Mouse (Mus musculus): Measurements from ENCODE around the gene Nyap1. TPM values are rescaled to one million over a fixed set of nuclear protein-coding genes. Genes with fewer than 3 reads are reported as not detected.
A peak's percentile ranks its signal among the peaks of the same experiment; 100 is the strongest.
"Not testable (repeated sequence)": the region's sequence is repeated elsewhere in the genome, so short reads cannot be mapped to it uniquely, and the experiment has no call there.

Gene Nyap1
- polyA plus RNA-seq, 1 experiment from 2014 or later = 8.8 TPM

DNA sequence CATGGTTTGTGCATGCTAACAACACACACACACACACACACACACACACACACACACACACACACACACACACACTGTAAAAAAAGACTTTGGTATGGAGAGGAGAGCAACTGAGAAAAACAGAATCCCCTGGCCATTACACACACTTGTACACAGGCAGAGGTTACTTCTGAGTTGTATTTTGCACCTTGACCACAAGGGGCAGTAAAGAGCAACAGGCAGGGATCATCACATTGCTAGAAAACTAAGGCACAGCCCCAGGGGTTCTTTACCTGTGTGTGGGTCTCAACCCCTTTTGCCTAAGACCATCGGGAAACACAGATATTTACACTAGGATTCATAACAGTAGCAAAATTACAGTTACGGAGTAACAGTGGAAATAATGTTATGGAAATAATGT lies 29.3 kb upstream of the Nyap1 start:
- DNase-seq (ENCODE audit: low spot score) = peak; percentile 82

DNA sequence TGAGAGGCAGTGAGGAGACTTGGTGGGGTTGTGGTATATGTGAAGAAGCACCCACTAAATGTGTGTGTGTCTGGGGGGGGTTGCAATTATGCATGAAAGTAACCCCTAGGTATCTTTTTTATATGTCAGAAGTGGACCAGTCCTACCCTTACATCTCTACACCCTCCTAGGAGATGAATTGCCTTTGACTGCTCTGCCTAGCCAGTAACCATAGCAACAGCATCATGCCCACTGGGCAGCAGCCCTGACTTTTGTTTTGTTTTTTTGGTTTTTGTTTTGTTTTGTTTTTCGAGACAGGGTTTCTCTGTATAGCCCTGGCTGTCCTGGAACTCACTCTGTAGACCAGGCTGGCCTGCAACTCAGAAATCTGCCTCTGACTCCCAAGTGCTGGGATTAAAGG lies 27.1 kb upstream of the Nyap1 start:
- DNase-seq (ENCODE audit: low spot score) = no peak

DNA sequence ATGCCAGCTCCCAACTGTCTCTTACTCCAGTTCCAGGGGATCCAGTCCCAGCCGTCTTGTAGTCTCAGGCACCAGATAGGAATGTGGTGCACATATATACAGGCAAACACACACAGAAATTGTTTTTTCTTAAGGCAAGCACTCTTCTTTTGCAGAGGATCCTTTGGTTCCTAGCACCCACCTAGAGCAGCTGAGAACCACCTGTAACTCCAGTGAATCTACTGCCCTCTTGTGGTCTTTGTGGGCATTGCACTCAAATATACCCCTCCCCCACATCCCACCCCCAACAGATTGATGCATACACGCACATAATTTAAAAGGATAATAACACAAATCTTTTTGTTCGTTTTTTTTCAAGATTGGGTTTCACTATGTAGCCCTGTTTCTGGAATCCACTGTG lies 24.9 kb upstream of the Nyap1 start:
- peak; percentile 65 for DNase-seq (ENCODE audit: low spot score)

DNA sequence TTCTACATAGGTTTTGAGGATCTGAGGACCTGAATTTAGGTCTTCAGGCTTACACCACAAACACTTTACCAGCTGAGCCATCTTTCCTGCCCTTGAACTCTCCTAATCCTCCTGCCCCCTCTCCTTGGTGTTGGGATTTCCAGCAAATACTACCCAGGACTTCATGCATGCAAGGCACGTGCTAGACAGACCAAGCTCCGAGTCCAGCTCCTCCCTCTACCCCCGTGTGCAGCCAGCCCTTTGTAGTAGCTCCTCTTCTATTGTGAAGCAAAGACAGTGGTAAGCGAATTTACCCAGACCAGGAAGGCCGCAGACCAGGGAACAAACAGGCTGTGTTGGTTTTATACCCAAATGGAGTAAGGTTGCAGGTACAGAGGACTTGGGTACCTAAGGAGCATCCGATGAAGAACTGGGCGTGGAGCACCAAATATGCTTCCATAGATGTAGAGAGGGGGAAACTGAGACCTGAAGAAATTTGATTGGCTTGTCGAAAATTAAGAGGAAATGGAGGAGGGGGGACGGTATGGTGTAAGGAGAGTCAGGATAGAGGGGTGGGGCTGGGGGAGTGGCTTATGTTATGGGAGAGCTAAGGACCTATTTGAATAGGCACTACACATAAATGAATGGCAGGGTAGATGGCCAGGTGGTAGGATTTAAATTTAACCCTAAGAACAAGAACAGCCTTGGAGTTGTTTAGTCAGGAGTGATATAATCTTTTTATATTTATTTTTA lies 23.4 kb upstream of the Nyap1 start:
- no peak for DNase-seq (ENCODE audit: low spot score)

GRCm38 (mm10) chr5:137759971-137760412 lies 18.6 kb upstream of the Nyap1 start:
- DNase-seq (ENCODE audit: low spot score) = peak; percentile 90

DNA sequence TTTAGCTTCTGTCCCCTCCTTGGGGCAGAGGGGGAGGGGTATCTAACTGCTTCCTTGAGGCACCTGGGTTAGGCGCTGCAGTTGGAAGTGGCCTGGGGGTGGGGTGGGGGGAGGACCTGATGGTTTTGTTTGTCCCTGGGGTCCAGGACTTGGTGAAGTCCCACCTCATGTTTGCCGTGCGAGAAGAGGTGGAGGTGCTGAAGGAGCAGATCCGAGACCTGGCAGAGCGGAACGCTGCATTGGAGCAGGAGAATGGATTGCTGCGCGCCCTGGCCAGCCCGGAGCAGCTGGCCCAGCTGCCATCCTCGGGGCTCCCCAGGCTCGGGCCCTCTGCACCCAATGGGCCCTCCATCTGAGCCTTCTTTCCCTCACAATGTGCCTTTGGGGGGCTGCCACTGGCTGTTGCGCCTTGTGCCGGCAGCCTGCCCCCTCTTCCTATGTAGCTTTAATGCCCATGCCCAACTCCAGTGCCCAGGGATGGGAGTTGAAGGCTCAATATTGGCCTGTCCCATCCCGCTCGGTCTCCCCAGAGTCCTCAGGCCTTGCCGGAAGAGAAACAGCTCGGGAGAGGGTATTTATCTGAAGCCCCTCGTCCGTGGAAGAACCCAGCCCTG lies 17.6 kb upstream of the Nyap1 start:
- no peak for DNase-seq (ENCODE audit: low spot score)

DNA sequence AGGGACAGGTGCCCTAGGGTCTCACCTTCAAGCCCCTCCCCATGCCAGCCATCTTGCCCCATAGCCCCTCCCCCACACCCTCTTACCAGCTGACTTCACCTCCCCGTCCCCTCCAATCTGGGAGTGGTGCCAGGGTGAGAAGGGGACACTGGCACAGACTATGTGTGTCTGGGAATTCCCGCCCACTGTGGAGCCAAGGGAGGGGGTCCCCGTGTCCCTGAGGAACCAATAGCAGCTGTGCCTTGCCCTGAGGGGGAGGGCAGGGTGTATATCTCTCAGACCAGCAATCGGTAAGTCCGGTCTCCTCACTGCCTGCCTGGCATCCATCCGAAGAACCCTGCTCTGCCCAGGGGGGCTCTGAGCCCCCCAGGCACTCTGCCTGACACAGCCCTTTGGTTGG lies 16.5 kb upstream of the Nyap1 start:
- DNase-seq (ENCODE audit: low spot score) = no peak

GRCm38 (mm10) chr5:137756882-137757661 lies 15.7 kb upstream of the Nyap1 start:
- DNase-seq (ENCODE audit: low spot score) = peak; percentile 85

DNA sequence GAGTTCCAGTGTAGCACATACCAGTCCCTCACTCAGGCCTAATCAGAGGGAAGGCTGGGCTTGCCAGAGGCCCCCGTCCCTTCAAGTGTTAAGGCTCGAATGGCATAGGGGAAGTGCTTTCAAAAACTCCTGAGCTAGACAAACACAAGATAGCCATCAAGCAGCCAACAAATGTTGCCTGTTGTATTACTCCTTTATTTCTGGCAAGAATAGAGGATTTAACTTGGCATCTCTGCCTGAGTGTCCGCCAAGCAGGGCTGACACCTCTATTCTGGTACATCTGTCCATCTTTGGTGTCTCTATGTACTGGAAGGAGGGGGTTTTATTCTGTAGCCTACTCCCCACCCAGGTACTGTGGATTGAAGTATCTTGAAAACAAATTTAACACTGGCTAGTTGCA lies 14.7 kb upstream of the Nyap1 start:
- no peak for DNase-seq (ENCODE audit: low spot score)

DNA sequence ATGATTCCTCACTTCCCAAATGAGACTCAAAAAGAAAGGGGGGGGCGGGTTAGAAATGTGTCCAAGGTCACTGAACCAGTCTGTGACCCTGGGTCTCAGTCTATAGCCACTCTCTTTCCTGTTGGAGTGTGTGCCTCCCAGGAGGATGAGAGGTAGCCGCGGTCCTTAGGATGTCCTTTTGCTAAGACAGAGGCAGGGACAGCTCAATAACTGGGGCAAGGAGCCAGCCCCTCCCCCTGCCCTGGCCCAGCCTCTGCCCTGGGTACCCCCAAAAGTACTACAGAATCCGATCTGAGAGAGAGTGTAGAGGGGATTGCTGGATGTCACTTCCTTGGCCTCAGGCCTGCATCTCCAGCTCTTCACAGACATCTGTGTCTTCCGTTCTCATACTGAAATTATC lies 14.0 kb upstream of the Nyap1 start:
- no peak for DNase-seq (ENCODE audit: low spot score)

DNA sequence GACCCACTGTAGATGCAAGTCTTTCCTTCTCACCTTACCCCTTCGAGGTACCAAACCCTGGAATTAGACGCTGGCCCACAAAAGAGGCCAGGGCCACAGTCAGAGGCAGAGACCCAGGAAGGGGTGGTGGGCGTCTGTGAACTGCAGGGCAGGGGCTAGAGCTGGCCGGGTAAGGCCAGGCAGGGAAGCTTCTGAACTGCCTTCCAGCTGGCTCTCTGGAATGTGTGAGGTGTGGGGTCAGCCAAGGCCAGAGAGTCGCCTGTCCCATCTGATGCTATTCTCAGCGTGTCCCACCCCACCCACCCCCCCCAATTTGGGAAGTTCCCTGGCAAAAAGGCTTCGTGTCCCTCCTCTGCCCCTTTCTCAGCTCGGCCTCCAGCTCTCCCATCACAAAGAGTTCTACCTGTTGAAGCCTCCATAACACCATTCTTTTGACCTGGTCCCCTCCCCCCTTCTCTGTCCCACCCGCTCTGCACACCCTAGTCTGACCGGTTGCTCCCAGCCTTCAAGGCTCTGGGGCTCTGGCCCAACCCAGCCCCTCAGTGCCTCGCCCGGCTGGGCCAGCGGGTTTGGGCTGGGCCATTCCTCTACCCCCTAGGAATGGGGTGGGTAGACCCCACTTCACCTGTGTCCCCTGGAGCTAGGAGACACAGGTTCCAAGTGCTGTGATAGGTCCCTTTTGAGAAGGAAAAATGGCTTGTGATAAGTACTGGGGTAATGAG lies 11.9 kb upstream of the Nyap1 start:
- DNase-seq (ENCODE audit: low spot score) = no peak

DNA sequence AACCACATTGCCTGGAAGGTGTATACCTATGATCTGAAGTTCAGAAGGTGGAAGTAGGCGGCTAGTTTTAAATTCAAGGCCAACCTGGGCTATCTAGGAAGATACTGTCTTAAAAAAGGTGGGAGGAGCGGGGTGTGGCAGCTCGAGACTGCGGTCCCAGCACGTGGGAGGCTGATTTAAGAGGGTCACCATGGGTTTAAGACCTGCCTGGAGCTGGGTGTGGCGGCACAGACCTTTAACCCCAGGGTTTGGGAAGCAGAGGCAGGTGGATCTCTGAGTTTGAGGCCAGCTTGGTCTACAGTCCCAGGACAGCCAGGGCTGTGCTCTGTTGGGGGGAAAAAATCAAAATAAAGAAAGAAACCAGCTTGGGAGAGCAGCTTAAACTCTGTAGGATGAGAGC lies 10.6 kb upstream of the Nyap1 start:
- no peak for DNase-seq (ENCODE audit: low spot score)

- DNase-seq (ENCODE audit: low spot score) = no peak
Observed at GRCm38 (mm10) chr5:137751221-137751887, 9.9 kb upstream of the Nyap1 start.

GRCm38 (mm10) chr5:137750212-137750611 lies 8.8 kb upstream of the Nyap1 start:
- DNase-seq (ENCODE audit: low spot score) = not testable (repeated sequence)

DNA sequence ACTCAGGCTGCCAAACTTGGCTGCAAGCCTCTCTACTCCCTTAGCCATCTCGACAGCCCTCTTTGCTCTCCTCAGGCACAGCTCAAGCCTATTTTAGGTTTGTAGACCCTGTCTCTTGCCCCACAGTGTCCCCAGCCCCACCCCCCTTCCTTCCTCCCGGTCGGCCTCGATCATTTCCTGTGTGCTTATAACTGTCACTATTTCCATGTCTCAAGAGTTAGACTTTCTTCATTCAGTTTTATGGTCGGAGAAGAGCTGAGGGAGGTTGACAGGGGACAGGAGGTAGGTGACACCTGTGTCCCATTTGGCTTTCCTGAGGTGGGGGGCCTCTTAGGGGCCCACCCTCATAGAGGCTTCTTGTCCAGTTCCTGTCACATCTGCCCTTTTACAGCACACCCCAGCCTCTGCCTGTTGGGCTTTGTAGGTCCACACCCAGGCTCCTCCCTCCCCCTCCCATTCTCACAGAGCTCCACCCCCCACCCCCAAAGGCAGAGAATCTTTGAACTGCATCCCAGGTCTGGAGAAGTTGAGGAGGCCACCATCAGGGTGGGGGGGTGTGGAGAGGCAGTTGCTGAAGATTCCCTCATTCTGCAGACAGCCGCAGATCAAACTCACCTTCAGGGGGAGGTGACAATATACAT lies 7.9 kb upstream of the Nyap1 start:
- DNase-seq (ENCODE audit: low spot score) = peak; percentile 67

DNA sequence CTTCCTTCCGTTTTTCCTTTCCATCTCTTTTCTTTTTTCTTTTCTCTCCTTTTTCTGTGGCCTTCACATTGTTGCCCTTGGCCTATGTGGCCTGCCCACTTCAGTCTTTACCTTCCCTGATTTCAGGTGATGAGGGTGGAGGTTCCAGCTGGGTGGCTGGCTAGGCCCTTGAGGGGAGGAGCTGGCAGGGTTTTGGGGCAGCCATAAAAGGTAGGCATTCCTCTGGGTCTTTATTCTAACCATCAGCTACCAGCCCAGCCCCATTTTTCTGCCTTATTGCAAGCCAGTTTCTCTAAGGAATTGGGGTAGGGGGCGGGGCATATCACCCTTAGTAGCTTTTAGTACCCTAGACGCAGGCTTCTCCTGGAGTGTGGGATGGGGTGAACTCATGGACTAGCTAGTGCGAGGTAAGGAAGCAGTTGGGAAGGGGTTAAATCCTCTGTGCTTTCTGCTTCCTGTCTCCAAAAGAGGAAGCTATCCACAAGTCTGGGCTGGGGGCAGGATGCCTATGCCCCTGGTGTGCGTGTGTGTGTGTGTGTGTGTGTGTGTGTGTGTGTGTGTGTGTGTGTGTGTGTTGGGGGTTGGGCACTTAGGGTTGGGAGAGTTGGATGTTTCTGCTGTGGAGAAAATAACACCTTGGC lies 6.8 kb upstream of the Nyap1 start:
- DNase-seq (ENCODE audit: low spot score) = peak; percentile 62

DNA sequence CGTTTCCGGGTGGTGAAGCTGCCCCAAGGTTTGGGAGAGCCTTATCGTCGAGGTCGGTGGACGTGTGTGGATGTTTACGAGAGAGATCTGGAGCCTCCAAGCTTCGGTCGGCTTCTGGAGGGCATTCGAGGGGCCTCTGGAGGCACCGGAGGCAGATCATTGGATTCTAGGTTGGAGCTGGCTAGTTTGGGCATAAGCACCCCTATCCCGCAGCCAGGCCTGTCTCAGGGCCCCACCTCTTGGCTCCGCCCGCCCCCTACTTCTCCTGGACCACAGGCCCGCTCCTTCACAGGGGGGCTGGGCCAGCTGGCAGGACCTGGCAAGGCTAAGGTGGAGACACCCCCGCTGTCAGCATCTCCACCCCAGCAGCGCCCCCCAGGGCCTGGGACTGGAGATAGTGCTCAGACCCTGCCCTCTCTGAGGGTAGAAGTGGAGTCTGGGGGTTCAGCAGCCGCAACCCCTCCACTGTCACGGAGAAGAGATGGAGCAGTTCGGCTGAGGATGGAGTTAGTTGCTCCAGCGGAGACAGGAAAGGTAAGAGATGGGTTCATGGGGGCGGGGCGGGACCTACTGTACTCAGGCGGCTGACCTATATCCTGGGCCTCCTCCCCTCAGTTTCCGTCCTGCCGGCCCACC lies 6.0 kb upstream of the Nyap1 start:
- peak; percentile 79 for DNase-seq (ENCODE audit: low spot score)

- DNase-seq (ENCODE audit: low spot score) = no peak
Observed at GRCm38 (mm10) chr5:137746851-137747325, 5.5 kb upstream of the Nyap1 start.

GRCm38 (mm10) chr5:137746282-137746850 lies 5.0 kb upstream of the Nyap1 start:
- peak; percentile 69 for DNase-seq (ENCODE audit: low spot score)

Measured in thymus, postnatal 0 days (tissue).